Mouse (Mus musculus): Measurements from ENCODE around the gene Rbfox3. TPM values are rescaled to one million over a fixed set of nuclear protein-coding genes. Genes with fewer than 3 reads are reported as not detected.

Gene Rbfox3
- polyA plus RNA-seq, 1 experiment from 2014 or later, result 0.26 TPM

DNA sequence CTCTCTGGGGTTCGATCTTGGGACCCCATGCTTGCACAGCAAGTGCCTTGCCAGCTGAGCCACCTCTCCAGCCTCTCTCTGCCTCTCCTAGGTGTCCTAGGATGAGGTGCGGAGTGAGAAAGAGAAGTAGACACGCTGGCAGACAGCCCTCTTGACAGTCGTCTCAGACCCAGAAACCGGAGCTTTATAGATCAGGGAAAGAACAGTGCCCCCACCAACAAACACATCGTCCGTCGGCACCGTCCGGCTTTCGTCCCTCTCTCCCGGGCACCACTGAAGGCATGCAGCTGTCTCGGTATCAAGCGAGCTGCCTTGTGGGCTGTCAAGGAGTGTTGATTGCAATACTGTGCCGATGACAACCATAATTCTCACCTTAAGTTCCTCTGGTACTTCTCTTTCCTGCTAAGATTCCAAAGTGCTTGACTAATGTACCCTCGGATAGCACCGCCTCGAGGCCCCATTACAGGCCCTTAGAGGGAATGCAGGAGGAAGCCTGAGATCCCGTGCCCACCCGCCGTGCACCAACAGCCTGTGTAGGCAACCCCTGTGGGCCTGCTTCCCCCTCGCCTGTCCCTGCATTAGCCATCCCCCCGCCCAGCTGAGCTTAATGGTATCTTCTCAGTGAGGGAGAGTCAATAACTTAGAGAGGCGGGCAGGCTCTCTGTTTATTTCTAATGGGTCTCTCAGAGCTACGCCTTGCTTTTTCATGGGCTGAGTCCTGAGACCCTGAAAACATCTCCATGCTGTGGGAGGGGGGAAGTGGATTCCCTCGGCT, 11.4 kb downstream of the Rbfox3 start:
- no peak overlapping the region for H3K9ac ChIP-seq
- ATAC-seq (ENCODE audit: insufficient number of reproducible peaks, low FRiP score, low TSS enrichment, low read depth), result no peak
- H3K4me1 ChIP-seq, result 0 out of 2 replicates have a peak, but pooled peaks cover 2% of the 10 kb centered on the region
- WGBS, result 40% methylated on average over 26 of the region's 26 CpGs
- H3K27ac ChIP-seq, result no peak overlapping the region
- H3K36me3 ChIP-seq, result no peaks in the 10 kb centered on the region
- H3K9me3 ChIP-seq, result no peaks in the 10 kb centered on the region
- no peak overlapping the region for H3K4me3 ChIP-seq
- H3K27me3 ChIP-seq, result peaks cover 21% of the 10 kb centered on the region
- H3K4me2 ChIP-seq, result no peak overlapping the region

DNA sequence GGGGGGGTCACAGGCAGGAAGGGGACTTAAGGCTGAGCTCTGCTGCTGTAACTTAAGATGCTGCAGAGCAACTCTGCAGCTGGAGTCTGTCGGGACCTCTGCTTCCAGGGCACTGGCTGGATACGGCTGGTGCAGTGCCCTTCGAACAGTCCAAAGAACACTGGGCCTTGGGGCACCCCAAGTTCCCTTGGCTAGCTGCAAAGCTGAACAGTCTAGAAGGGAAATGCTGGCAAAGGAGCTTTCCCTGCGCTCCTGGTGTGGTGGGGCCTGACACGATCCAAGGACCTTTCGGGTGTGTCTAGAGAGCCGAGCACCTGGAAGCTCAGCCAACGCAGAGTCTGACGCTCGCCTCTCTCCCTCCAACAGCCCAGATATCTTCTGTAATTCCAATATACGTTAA, 12.8 kb downstream of the Rbfox3 start:
- Histone ChIP-seq H3K36me3 (no peaks in the 10 kb centered on the region), H3K27me3 (peaks cover 21% of the 10 kb centered on the region), H3K9me3 (no peaks in the 10 kb centered on the region), H3K27ac (no peak overlapping the region), H3K4me1 (0 out of 2 replicates have a peak, but pooled peaks cover 2% of the 10 kb centered on the region), H3K4me3 (no peak overlapping the region), H3K9ac (no peak overlapping the region), H3K4me2 (no peak overlapping the region)
- no peak for ATAC-seq (ENCODE audit: insufficient number of reproducible peaks, low FRiP score, low TSS enrichment, low read depth)
- 45% methylated on average over 11 of the region's 11 CpGs for WGBS

DNA sequence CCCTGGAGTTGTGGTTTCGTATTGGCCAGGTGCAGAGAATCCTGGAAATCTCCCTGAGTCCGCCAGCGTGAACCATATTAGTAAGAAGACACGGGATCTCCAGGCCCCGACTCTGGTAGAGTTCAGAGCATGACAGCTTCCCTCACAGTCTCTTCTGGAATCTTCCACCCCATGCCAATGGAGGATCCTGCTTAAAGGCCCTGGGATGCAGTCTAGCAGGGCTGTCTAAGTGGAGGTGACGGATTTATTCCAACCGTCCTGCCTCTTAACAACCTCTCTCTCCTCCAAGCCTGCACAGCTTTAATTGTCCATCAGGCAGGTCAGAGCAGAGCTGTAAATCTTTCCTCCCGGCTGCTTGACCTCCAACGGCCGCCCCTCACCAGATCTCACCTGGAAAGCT, 13.2 kb downstream of the Rbfox3 start:
- Histone ChIP-seq H3K4me2 (no peak overlapping the region), H3K4me3 (no peak overlapping the region), H3K9ac (no peak overlapping the region), H3K27ac (no peak overlapping the region), H3K27me3 (peaks cover 21% of the 10 kb centered on the region), H3K36me3 (no peaks in the 10 kb centered on the region), H3K9me3 (no peaks in the 10 kb centered on the region), H3K4me1 (0 out of 2 replicates have a peak, but pooled peaks cover 2% of the 10 kb centered on the region)
- no peak for ATAC-seq (ENCODE audit: insufficient number of reproducible peaks, low FRiP score, low TSS enrichment, low read depth)
- 35% methylated on average over 10 of the region's 10 CpGs for WGBS

DNA sequence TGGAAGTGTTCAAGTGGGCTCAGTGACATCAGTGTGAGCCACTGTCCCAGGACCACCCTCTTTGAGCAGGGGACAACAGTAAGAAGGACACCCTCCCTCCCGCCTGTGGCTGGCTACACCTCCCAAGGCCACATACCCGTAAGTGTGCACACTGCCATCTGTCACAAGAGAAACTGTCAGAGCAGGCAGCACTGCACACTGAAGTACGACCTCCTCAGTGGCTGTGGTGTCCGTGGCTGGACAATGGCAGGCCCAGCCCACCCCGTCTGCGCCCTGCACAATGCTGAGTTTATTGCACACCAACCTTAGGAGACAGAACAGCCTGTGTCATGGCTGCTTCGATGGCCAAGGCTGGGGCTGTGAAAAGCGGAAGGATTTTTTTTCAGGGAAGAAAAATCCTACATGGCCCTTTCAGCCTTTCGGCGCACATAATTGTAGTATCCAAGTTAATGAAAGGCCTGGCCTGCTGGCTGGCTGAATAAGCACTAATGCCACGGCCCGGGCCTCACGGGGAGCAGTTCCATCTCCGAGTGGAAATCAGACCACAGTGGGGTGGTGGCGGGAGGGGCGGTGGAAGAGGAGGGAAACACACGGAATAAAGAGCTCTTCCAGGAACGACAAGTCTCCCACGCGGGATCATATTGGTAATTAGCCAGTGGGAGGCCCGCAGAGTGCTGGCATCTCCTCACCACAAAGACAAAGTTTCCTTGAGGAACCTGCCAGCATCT, 14.1 kb downstream of the Rbfox3 start:
- Histone ChIP-seq H3K36me3 (no peaks in the 10 kb centered on the region), H3K27me3 (peaks cover 21% of the 10 kb centered on the region), H3K27ac (no peak overlapping the region), H3K9ac (no peak overlapping the region), H3K9me3 (no peaks in the 10 kb centered on the region), H3K4me3 (no peak overlapping the region), H3K4me1 (0 out of 2 replicates have a peak, but pooled peaks cover 2% of the 10 kb centered on the region), H3K4me2 (no peak overlapping the region)
- no peak for ATAC-seq (ENCODE audit: insufficient number of reproducible peaks, low FRiP score, low TSS enrichment, low read depth)
- WGBS, result 55% methylated on average over 21 of the region's 21 CpGs

DNA sequence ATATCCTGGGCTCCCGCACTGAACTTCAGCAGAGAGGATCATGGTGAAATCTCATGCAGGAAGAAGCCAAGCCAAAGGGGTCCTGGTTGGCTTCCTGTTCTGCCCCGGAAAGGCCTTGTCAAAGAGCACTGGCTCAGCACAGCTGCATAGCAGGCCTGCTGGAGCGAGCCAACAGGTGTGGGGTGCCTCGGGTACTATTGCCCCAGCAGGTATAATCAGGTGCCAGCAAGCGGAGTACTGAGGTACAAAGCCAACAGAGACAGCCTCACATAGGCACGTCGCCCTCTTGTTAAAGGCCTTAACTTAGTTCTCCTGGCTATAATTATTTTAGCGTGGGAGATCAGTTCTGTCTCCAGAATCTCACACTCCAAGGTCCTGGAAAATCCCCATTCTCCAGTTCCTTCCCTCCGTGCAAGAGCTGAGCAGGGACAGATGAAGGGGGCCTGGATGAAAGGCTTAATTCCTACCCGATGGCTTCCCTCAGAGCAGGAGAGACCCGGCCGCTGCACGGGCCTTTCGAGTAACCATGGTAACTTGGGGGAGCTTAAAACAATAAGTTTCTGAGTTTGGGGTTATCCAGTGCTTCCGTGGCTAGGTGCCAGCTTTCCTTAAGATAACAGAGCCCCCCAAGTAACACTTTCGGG, 15.2 kb downstream of the Rbfox3 start:
- ATAC-seq (ENCODE audit: insufficient number of reproducible peaks, low FRiP score, low TSS enrichment, low read depth), result no peak
- peaks cover 21% of the 10 kb centered on the region for H3K27me3 ChIP-seq
- H3K4me1 ChIP-seq, result 0 out of 2 replicates have a peak, but pooled peaks cover 2% of the 10 kb centered on the region
- H3K4me3 ChIP-seq, result no peak overlapping the region
- H3K36me3 ChIP-seq, result no peaks in the 10 kb centered on the region
- no peaks in the 10 kb centered on the region for H3K9me3 ChIP-seq
- H3K9ac ChIP-seq, result no peak overlapping the region
- WGBS, result 56% methylated on average over 16 of the region's 16 CpGs
- no peak overlapping the region for H3K4me2 ChIP-seq
- H3K27ac ChIP-seq, result no peak overlapping the region

DNA sequence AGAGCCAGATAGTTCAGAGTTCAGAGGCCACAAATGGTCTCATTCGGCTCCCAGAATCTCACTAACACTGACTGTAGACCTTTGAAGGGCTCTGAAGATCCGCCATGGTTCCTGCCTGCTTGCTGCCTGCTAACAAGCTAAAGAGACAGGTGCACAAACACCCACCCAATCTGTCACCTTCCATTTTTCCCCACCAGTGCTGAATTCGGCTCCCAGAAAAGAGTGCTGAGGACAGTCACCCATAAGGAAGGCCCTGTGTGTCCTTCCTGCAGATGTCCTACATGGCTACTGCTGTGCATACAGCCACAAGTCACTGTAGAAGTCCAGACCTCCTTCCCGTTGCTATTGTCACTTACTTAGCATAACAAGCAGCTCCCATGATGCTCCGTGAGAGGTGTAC, 16.6 kb downstream of the Rbfox3 start:
- Histone ChIP-seq H3K9me3 (no peaks in the 10 kb centered on the region), H3K4me3 (no peak overlapping the region), H3K27me3 (peaks cover 21% of the 10 kb centered on the region; the same call in 1 of the 2 replicates), H3K36me3 (no peaks in the 10 kb centered on the region), H3K4me2 (no peak overlapping the region), H3K27ac (no peak overlapping the region), H3K4me1 (0 out of 2 replicates have a peak, but pooled peaks cover 2% of the 10 kb centered on the region), H3K9ac (no peak overlapping the region)
- ATAC-seq (ENCODE audit: insufficient number of reproducible peaks, low FRiP score, low TSS enrichment, low read depth), result no peak
- WGBS, result 80% methylated on average over 5 of the region's 5 CpGs

DNA sequence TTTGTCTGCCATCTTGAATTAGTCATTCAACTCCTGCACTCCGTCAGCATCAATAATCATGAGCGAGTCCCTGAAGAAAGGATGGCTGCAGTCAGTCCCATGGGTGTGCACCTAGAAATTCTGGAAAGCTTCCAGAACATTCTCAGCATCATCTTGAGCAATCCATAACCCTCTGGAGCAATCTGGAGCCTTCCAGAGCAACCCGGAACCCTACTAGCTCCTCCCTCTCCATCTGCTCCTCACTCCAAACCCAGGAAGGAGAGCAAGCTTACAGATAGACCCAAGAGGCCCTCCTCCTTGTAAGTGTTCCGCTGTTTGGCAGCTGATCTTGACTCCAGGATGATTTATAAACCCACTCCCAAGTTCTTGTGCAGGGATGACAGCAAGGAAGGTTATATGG, 17.2 kb downstream of the Rbfox3 start:
- 80% methylated on average over 4 of the region's 4 CpGs for WGBS
- Histone ChIP-seq H3K27me3 (peaks cover 15% of the 10 kb centered on the region; the same call in 1 of the 2 replicates), H3K4me3 (no peak overlapping the region), H3K9me3 (no peaks in the 10 kb centered on the region), H3K27ac (no peak overlapping the region), H3K36me3 (no peaks in the 10 kb centered on the region), H3K4me2 (no peak overlapping the region), H3K9ac (no peak overlapping the region), H3K4me1 (0 out of 2 replicates have a peak, but pooled peaks cover 2% of the 10 kb centered on the region)
- ATAC-seq (ENCODE audit: insufficient number of reproducible peaks, low FRiP score, low TSS enrichment, low read depth), result no peak

DNA sequence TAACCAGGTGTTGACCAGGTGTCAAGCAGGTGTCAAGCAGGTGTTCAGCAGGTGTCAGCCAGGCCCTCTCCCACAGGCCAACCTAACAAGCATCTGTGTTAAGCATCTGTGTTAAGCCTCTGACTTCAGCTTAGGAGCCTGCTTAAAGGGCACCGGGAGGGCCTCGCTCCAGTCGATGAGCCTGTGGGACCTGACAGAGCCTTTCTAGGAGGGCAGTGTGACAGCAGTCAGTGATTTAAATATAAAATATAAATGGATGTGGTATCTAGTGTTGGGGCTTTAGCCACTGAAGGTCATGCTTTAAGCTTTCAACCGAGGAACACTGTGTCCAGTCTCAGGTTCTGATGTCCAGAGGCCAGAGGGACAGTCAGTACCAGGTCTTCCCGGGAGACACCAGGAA, 18.5 kb downstream of the Rbfox3 start:
- Histone ChIP-seq H3K4me1 (0 out of 2 replicates have a peak, but pooled peaks cover 2% of the 10 kb centered on the region), H3K27ac (no peak overlapping the region), H3K36me3 (no peaks in the 10 kb centered on the region), H3K9ac (no peak overlapping the region), H3K4me3 (no peak overlapping the region), H3K27me3 (peaks cover 1% of the 10 kb centered on the region; the same call in 1 of the 2 replicates), H3K9me3 (no peaks in the 10 kb centered on the region), H3K4me2 (no peak overlapping the region)
- ATAC-seq (ENCODE audit: insufficient number of reproducible peaks, low FRiP score, low TSS enrichment, low read depth), result no peak
- 86% methylated on average over 5 of the region's 5 CpGs for WGBS

DNA sequence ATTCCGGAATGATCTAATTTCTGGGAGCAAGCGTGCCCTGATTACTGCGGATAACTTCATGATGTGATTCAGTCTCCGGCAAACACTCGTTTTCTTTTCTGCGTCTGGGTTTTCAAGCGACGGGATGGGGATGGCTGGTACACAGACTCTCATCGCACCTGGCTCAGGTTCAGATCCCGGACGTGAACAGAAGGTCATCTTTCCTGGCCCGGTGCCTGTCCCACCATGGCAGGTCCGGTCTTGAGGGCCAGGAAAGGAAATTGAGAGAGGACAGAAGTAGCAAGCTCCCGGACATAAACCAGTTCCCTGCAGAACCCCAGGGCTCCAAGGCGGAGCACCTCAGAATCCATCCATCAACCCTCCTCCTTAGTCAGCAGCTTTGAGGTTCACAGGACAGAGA, 19.9 kb downstream of the Rbfox3 start:
- no peak overlapping the region for H3K27ac ChIP-seq
- H3K36me3 ChIP-seq, result no peaks in the 10 kb centered on the region
- H3K4me1 ChIP-seq, result no peaks in the 10 kb centered on the region
- H3K9ac ChIP-seq, result no peak overlapping the region
- no peak overlapping the region for H3K4me3 ChIP-seq
- WGBS, result 82% methylated on average over 15 of the region's 15 CpGs
- H3K9me3 ChIP-seq, result no peaks in the 10 kb centered on the region
- H3K27me3 ChIP-seq, result no peaks in the 10 kb centered on the region
- no peak overlapping the region for H3K4me2 ChIP-seq
- no peak for ATAC-seq (ENCODE audit: insufficient number of reproducible peaks, low FRiP score, low TSS enrichment, low read depth)

DNA sequence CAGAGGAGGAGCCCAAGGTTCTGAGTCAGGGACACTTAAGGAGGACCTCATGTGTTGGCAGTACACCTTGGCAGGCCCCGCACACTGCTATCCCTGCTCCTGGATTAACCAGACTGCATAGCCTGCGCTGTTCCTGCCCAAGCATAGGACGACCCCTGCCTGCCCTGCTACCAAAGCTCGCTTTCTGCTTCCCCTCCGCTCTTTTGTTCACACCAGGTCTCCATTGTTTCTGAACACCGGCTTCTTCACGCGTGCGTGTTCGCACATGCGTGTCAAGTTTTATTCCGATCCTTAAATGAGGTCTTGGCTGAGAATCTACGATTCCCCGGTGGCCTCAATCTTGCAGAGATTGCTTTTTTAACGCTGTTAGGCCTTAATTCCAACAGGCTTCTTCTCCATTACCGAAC, 20.4 kb downstream of the Rbfox3 start:
- Histone ChIP-seq H3K4me3 (no peak overlapping the region), H3K27me3 (no peaks in the 10 kb centered on the region), H3K4me1 (no peaks in the 10 kb centered on the region), H3K9me3 (no peaks in the 10 kb centered on the region), H3K27ac (no peak overlapping the region), H3K4me2 (no peak overlapping the region), H3K9ac (no peak overlapping the region), H3K36me3 (no peaks in the 10 kb centered on the region)
- ATAC-seq (ENCODE audit: insufficient number of reproducible peaks, low FRiP score, low TSS enrichment, low read depth), result no peak
- 79% methylated on average over 16 of the region's 16 CpGs for WGBS

DNA sequence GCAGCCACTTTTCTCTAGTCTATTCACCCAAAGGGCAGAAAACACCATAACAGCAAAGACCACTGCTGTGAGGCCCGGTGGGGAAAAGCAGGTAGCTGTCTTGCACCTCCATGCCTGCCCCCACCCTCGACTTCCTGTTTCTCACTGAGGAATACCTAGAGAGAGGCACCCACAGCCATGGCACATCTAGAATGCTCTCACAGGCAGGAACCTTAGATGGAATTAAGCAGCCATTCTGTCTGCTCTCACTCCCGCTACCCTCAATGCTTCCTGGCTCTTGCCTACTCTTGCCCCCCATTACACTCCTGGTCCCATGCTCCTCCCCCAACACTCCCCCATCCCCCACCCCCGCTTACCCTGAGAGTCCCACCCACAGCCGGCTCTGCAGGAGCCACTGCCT, 20.9 kb downstream of the Rbfox3 start:
- Histone ChIP-seq H3K9me3 (no peaks in the 10 kb centered on the region), H3K27ac (no peak overlapping the region), H3K4me3 (no peak overlapping the region), H3K4me1 (no peaks in the 10 kb centered on the region), H3K9ac (no peak overlapping the region), H3K4me2 (no peak overlapping the region), H3K27me3 (no peaks in the 10 kb centered on the region), H3K36me3 (no peaks in the 10 kb centered on the region)
- no peak for ATAC-seq (ENCODE audit: insufficient number of reproducible peaks, low FRiP score, low TSS enrichment, low read depth)
- 66% methylated on average over 5 of the region's 5 CpGs for WGBS

DNA sequence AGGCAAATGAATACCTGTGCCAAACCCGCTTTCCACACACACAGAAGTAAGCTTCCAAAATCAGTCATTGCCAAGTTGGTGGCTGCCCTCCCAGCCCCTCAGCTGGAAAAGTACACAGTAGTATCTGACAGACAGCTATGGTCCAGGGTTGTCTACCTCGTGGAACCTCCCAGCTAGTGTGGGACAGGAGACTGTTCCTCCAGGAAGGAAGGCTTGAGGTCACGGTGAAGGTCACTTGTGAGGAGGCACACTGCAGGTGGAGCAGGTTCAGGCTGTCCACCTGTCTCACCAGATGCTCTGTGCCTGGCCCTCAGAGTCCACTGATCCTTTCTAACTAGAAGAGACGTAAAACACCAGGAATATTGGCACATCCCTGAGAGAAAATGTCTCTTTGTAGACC, 21.9 kb downstream of the Rbfox3 start:
- no peaks in the 10 kb centered on the region for H3K9me3 ChIP-seq
- H3K36me3 ChIP-seq, result no peaks in the 10 kb centered on the region
- no peak overlapping the region for H3K4me2 ChIP-seq
- H3K4me3 ChIP-seq, result no peak overlapping the region
- H3K9ac ChIP-seq, result no peak overlapping the region
- no peak for ATAC-seq (ENCODE audit: insufficient number of reproducible peaks, low FRiP score, low TSS enrichment, low read depth)
- no peaks in the 10 kb centered on the region for H3K27me3 ChIP-seq
- WGBS, result 78% methylated on average over 4 of the region's 4 CpGs
- no peak overlapping the region for H3K27ac ChIP-seq
- H3K4me1 ChIP-seq, result no peaks in the 10 kb centered on the region
